Mouse (Mus musculus) ZHBTc4 (cell line): ENCODE measurements around the gene Pgpep1.

Experiments
- DNase-seq: peaks from one replicate; pipeline ENCODE4 v3.0.0-alpha.2; 2011; ENCODE audit warnings: low read depth, low spot score

The Pgpep1 gene

GRCm38 (mm10) chr8:70609849-70610795 lies 50.1 kb downstream of the Pgpep1 start:
- DNase-seq, result peak; percentile 90

GRCm38 (mm10) chr8:70609368-70609848 lies 50.8 kb downstream of the Pgpep1 start:
- peak; percentile 98 for DNase-seq

- no peak for DNase-seq
These were observed 51.3 kb downstream of the Pgpep1 start, which contains the start of gene Ssbp4 for GRCm38 (mm10) chr8:70608749-70609367. Gene Ssbp4 (minus strand): TSS chr8:70608872.

GRCm38 (mm10) chr8:70607898-70608748 lies 52.1 kb downstream of the Pgpep1 start:
- peak; percentile 83 for DNase-seq

GRCm38 (mm10) chr8:70607603-70607897 lies 52.6 kb downstream of the Pgpep1 start:
- peak; percentile 44 for DNase-seq

- DNase-seq, result no peak
These were observed 53.2 kb downstream of the Pgpep1 start for GRCm38 (mm10) chr8:70606780-70607602.

- DNase-seq, result no peak
These were observed 54.1 kb downstream of the Pgpep1 start for GRCm38 (mm10) chr8:70605871-70606779.

GRCm38 (mm10) chr8:70604558-70604957 lies 55.6 kb downstream of the Pgpep1 start:
- DNase-seq, result no peak

GRCm38 (mm10) chr8:70602139-70602811 lies 57.9 kb downstream of the Pgpep1 start:
- DNase-seq, result no peak

GRCm38 (mm10) chr8:70601271-70601649 lies 58.9 kb downstream of the Pgpep1 start:
- DNase-seq, result peak; percentile 96

- DNase-seq, result no peak
These were observed 59.5 kb downstream of the Pgpep1 start for GRCm38 (mm10) chr8:70600473-70601270.

GRCm38 (mm10) chr8:70599507-70600290 lies 60.5 kb downstream of the Pgpep1 start:
- no peak for DNase-seq

- peak; percentile 80 for DNase-seq
These were observed 61.5 kb downstream of the Pgpep1 start for GRCm38 (mm10) chr8:70598722-70599121.

- peak; percentile 90 for DNase-seq
These were observed 61.9 kb downstream of the Pgpep1 start for GRCm38 (mm10) chr8:70598283-70598682.

GRCm38 (mm10) chr8:70597417-70598272 lies 62.5 kb downstream of the Pgpep1 start:
- DNase-seq, result no peak

- DNase-seq, result peak; percentile 70
These were observed 63.3 kb downstream of the Pgpep1 start for GRCm38 (mm10) chr8:70596775-70597416.
